Mouse (Mus musculus): ENCODE results near the gene Ppp2r5c. TPM values are rescaled to one million over a fixed set of nuclear protein-coding genes. Genes with fewer than 3 reads are reported as not detected.
A peak's percentile ranks its signal among the peaks of the same experiment; 100 is the strongest.

Ppp2r5c gene
- total and polyA plus RNA-seq, 2 experiments: 12.5 to 29.4 TPM

DNA sequence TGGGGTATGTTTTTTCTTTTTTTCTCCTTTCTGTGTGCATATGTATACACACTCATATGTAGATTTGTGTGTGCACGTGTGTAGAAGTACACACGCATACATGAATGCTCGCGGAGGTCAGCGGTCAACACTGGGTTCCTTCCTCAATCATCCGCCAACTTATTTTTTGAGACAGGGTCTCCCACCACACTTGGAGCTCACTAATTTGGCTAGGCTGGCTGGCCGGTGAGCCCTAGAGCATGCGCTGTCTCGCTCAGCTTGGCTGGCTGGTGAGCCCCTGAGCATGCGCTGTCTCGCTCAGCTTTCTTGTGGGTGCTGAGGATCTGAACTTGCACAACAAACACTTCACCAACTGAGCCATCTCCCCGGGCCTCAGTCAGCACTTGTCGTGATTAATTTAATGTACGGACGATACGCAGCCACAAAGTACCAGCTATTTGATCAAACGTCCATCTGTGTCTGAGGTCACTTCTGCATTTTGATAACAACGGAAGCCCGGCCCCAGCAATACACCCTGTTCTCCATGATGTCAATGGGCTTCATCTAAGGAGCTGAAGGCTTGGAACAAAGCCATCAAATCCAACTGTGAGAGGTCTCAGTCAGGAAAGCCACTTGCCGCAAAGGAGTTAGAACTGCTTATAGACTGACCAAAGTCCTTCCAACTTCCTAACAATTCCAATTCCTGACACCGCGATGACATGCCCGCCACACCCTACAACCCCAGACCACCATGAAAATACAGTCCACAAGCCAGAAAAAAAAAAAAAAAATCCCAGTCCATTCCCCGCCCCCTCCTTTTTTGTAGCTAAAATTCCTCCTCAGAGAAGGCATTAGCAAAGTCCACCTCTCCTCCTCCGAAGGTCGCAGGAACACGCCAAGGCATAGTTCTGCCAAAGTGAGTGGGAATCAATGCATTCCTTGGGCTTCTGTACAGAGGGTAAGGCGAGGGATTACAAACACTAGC is 29.6 kb upstream of the Ppp2r5c start:
- Histone ChIP-seq H3K79me2 (ENCODE audit: control insufficient read depth, insufficient read depth, low read length) (no peaks in the 10 kb centered on the region), H3K27ac (replicated peaks; ENCODE audit: insufficient read depth, low read depth, low read length) (peak overlapping the region; percentile 13; the same call in 1 of the 2 replicates), H3K4me1 (ENCODE audit: control insufficient read depth, insufficient read depth, low read length) (peaks cover 5% of the 10 kb centered on the region), H3K4me3 (ENCODE audit: insufficient read depth, low read depth, low read length) (no peak overlapping the region), H3K27me3 (ENCODE audit: control insufficient read depth, insufficient read depth, low read length) (no peaks in the 10 kb centered on the region), H3K36me3 (ENCODE audit: control insufficient read depth, insufficient read depth, low read length) (no peaks in the 10 kb centered on the region), H3K9ac (ENCODE audit: low read depth, low read length) (no peak overlapping the region)
- TF ChIP-seq CTCF (IDR thresholded peaks at IDR 0.05; ENCODE audit: low read depth, low read length) (no peak), POLR2A (IDR thresholded peaks at IDR 0.05; ENCODE audit: extremely low read depth, insufficient read depth, low read length) (no peak)
- WGBS: 38% methylated on average over 28 of the region's 28 CpGs
- DNase-seq (ENCODE audit: extremely low read depth, low read depth, low spot score): no peak

DNA sequence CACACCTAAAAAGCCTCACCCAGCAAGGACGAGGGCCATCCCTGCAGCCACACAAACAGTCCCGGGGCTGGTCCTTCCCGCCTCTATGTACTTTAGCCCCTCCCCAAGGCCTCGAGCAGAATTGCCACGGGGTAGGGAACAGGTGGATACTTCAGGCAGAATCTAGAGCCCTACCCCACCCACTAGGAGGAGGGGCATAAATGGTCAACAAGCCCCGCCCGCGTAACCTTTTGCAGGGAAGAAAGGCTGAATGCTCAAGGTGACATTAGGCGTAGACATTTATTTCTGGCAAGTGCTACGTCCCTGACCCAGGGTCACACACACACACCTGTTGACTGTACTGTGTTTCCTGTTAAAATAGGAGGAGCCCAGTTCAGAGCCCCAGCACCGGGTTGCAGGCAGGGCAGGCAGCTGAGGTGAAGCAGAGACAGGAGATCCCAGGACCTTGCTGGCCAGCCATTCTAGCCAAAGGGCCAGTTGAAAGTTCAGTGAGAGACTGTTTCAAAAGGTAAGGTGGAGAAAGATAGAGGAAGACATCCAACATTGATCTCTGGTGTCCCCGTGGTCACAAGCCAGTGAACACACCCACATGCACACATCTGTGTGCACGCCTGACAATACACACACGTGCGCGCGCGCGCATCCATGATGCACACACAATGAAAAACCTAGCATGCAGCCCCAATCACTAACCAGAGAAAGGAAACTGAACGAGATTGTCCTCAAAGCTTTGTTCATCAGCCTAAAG is 28.8 kb upstream of the Ppp2r5c start:
- Histone ChIP-seq H3K27me3 (ENCODE audit: control insufficient read depth, insufficient read depth, low read length) (no peaks in the 10 kb centered on the region), H3K4me3 (ENCODE audit: insufficient read depth, low read depth, low read length) (no peak overlapping the region), H3K4me1 (ENCODE audit: control insufficient read depth, insufficient read depth, low read length) (peaks cover 5% of the 10 kb centered on the region), H3K36me3 (ENCODE audit: control insufficient read depth, insufficient read depth, low read length) (no peaks in the 10 kb centered on the region), H3K79me2 (ENCODE audit: control insufficient read depth, insufficient read depth, low read length) (no peaks in the 10 kb centered on the region), H3K27ac (replicated peaks; ENCODE audit: insufficient read depth, low read depth, low read length) (peak overlapping the region; percentile 20), H3K9ac (ENCODE audit: low read depth, low read length) (no peak overlapping the region)
- WGBS: 31% methylated on average over 20 of the region's 20 CpGs
- DNase-seq (ENCODE audit: extremely low read depth, low read depth, low spot score): peak; percentile 89
- TF ChIP-seq POLR2A (IDR thresholded peaks at IDR 0.05; ENCODE audit: extremely low read depth, insufficient read depth, low read length) (no peak), CTCF (IDR thresholded peaks at IDR 0.05; ENCODE audit: low read depth, low read length) (no peak)

DNA sequence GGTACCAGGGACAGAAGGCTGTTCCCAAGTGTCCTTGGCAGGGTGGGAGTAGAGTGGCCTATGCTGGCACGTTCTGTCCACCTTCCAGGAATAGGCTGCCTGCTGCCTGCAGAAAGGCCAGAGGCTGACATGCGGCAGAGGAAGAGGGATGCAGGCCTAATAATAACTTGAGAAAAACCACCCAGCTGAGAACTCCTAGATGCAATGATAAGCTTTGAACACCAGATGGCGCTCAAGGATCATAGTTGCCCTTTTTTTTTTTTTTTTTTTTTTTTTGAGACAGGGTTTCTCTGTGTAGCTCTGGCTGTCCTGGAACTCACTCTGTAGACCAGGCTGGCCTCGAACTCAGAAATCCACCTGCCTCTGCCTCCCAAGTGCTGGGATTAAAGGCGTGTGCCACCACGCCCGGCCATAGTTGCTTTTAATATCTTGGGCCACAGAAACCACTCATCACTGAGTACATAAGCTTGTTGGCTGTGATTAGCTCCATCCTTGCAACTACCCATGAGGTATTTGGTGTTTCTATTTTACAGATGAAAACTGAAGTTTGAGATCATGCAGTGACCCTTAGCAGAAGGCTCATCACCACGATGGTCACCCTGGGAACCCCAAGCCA is 28.1 kb upstream of the Ppp2r5c start:
- Histone ChIP-seq H3K79me2 (ENCODE audit: control insufficient read depth, insufficient read depth, low read length) (no peaks in the 10 kb centered on the region), H3K4me1 (ENCODE audit: control insufficient read depth, insufficient read depth, low read length) (peaks cover 6% of the 10 kb centered on the region), H3K4me3 (ENCODE audit: insufficient read depth, low read depth, low read length) (no peak overlapping the region), H3K9ac (ENCODE audit: low read depth, low read length) (no peak overlapping the region), H3K27me3 (ENCODE audit: control insufficient read depth, insufficient read depth, low read length) (no peaks in the 10 kb centered on the region), H3K27ac (replicated peaks; ENCODE audit: insufficient read depth, low read depth, low read length) (peak overlapping the region; percentile 20), H3K36me3 (ENCODE audit: control insufficient read depth, insufficient read depth, low read length) (no peaks in the 10 kb centered on the region)
- peak; percentile 44 for DNase-seq (ENCODE audit: extremely low read depth, low read depth, low spot score)
- no peak for TF ChIP-seq POLR2A (IDR thresholded peaks at IDR 0.05; ENCODE audit: extremely low read depth, insufficient read depth, low read length)
- peak; percentile 5; the same call in 1 of the 2 replicates for TF ChIP-seq CTCF (IDR thresholded peaks at IDR 0.05; ENCODE audit: low read depth, low read length)
- 29% methylated on average over 8 of the region's 8 CpGs for WGBS

DNA sequence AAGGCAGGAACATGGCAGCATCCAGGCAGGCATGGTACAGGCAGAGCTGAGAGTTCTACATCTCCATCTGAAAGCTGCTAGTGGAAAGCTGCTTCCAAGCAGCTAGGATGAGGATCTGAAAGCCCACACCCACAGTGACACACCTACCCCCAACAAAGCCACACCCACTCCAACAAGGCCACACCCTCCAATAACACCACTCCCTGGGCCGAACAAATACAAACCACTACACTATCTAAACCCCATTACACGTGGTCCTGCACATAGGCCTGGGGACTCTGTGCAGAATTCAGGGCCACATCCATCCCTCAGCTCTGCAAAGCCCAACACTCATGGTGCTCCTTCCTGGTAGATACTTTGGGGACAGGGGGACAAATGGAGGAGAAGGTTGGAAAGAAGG is 27.0 kb upstream of the Ppp2r5c start:
- no peak for TF ChIP-seq POLR2A (IDR thresholded peaks at IDR 0.05; ENCODE audit: extremely low read depth, insufficient read depth, low read length)
- TF ChIP-seq CTCF (IDR thresholded peaks at IDR 0.05; ENCODE audit: low read depth, low read length): no peak

DNA sequence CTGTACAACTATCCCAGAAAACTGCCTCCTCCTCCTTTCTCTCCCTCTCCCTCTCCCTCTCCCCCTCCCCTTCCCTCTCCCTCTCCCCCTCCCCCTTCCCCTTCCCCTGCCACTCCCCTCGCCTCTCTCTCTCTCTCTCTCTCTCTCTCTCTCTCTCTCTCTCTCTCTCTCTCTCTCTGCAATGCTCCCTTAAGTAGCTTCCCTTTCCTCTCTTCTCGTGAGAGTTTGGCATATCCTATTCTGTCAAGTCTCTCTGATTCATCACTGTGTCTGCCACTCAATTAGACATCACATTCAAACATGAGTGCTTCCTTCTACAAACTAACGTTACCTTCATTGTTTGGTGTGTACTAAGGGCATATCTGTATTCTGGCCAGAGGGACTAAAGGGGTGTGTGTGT is 25.6 kb upstream of the Ppp2r5c start:
- no peak overlapping the region for H3K4me3 ChIP-seq (ENCODE audit: insufficient read depth, low read depth, low read length)
- DNase-seq (ENCODE audit: extremely low read depth, low read depth, low spot score): no peak
- H3K36me3 ChIP-seq (ENCODE audit: control insufficient read depth, insufficient read depth, low read length): no peaks in the 10 kb centered on the region
- H3K9ac ChIP-seq (ENCODE audit: low read depth, low read length): no peak overlapping the region
- TF ChIP-seq POLR2A (IDR thresholded peaks at IDR 0.05; ENCODE audit: extremely low read depth, insufficient read depth, low read length) (no peak), CTCF (IDR thresholded peaks at IDR 0.05; ENCODE audit: low read depth, low read length) (no peak)
- H3K4me1 ChIP-seq (ENCODE audit: control insufficient read depth, insufficient read depth, low read length): peaks cover 12% of the 10 kb centered on the region
- no peaks in the 10 kb centered on the region for H3K27me3 ChIP-seq (ENCODE audit: control insufficient read depth, insufficient read depth, low read length)
- no peaks in the 10 kb centered on the region for H3K79me2 ChIP-seq (ENCODE audit: control insufficient read depth, insufficient read depth, low read length)
- H3K27ac ChIP-seq (replicated peaks; ENCODE audit: insufficient read depth, low read depth, low read length): no peak overlapping the region
- 69% methylated on average over 2 of the region's 3 CpGs for WGBS

More for the DNA sequence above, 27.0 kb upstream of the Ppp2r5c start:
- 34% methylated on average over 2 of the region's 2 CpGs for WGBS
- Histone ChIP-seq H3K27me3 (ENCODE audit: control insufficient read depth, insufficient read depth, low read length) (no peaks in the 10 kb centered on the region), H3K79me2 (ENCODE audit: control insufficient read depth, insufficient read depth, low read length) (no peaks in the 10 kb centered on the region), H3K36me3 (ENCODE audit: control insufficient read depth, insufficient read depth, low read length) (no peaks in the 10 kb centered on the region), H3K4me1 (ENCODE audit: control insufficient read depth, insufficient read depth, low read length) (peaks cover 11% of the 10 kb centered on the region), H3K27ac (replicated peaks; ENCODE audit: insufficient read depth, low read depth, low read length) (no peak overlapping the region), H3K4me3 (ENCODE audit: insufficient read depth, low read depth, low read length) (no peak overlapping the region), H3K9ac (ENCODE audit: low read depth, low read length) (no peak overlapping the region)
- no peak for DNase-seq (ENCODE audit: extremely low read depth, low read depth, low spot score)
